Mouse (Mus musculus) v-Abl transformed pro-B cells (cell line): ENCODE data around the gene Fam196b.

Experiments used
- in situ Hi-C, 2 experiments: fragments of 400-800 bp; cut with MboI; formaldehyde crosslinking; loops; one replicate each; pipeline ENCODE4 v1.15.1; 2025; ENCODE audit not compliant: unreplicated experiment in 2 of 2

The Fam196b gene

GRCm38 (mm10) chr11:34398555-34398954, 83.9 kb downstream of the Fam196b start:
- in situ Hi-C loops = no loop called here

GRCm38 (mm10) chr11:34401343-34401742, 86.7 kb downstream of the Fam196b start:
- in situ Hi-C loops = no loop called here

GRCm38 (mm10) chr11:34405311-34405710, 90.7 kb downstream of the Fam196b start:
- in situ Hi-C loops = no loop called here

GRCm38 (mm10) chr11:34406309-34406708, 91.7 kb downstream of the Fam196b start:
- in situ Hi-C loops = no loop called here

GRCm38 (mm10) chr11:34406850-34407249, 92.2 kb downstream of the Fam196b start:
- in situ Hi-C loops = no loop called here

GRCm38 (mm10) chr11:34415884-34416618, 101.4 kb downstream of the Fam196b start:
- in situ Hi-C loops = no loop called here

- in situ Hi-C loops = no loop called here
Measured at GRCm38 (mm10) chr11:34416619-34416979, 102.0 kb downstream of the Fam196b start.

- in situ Hi-C loops = no loop called here
Measured at GRCm38 (mm10) chr11:34421061-34421460, 106.4 kb downstream of the Fam196b start.

GRCm38 (mm10) chr11:34424546-34424945, 109.9 kb downstream of the Fam196b start:
- in situ Hi-C loops = no loop called here

- in situ Hi-C loops = no loop called here
Measured at GRCm38 (mm10) chr11:34427212-34427611, 112.6 kb downstream of the Fam196b start.

- in situ Hi-C loops = no loop called here
Measured at GRCm38 (mm10) chr11:34430940-34431339, 116.3 kb downstream of the Fam196b start.

GRCm38 (mm10) chr11:34431371-34431770, 116.7 kb downstream of the Fam196b start:
- in situ Hi-C loops = no loop called here

- in situ Hi-C loops = no loop called here
Measured at GRCm38 (mm10) chr11:34431978-34432377, 117.4 kb downstream of the Fam196b start.

- in situ Hi-C loops = no loop called here
Measured at GRCm38 (mm10) chr11:34437446-34437845, 122.8 kb downstream of the Fam196b start.

GRCm38 (mm10) chr11:34438429-34438828, 123.8 kb downstream of the Fam196b start:
- in situ Hi-C loops = no loop called here

- in situ Hi-C loops = no loop called here
Measured at GRCm38 (mm10) chr11:34447891-34448290, 133.3 kb downstream of the Fam196b start.

GRCm38 (mm10) chr11:34449944-34450343, 135.3 kb downstream of the Fam196b start:
- in situ Hi-C loops = no loop called here

GRCm38 (mm10) chr11:34467056-34467455, 152.4 kb downstream of the Fam196b start:
- in situ Hi-C loops = no loop called here

- in situ Hi-C loops = no loop called here
Measured at GRCm38 (mm10) chr11:34468571-34468970, 153.9 kb downstream of the Fam196b start.

GRCm38 (mm10) chr11:34469792-34470191, 155.2 kb downstream of the Fam196b start:
- in situ Hi-C loops = no loop called here
